Mouse (Mus musculus): Measurements from ENCODE around the gene Gm36079. TPM values are rescaled to one million over a fixed set of nuclear protein-coding genes. Genes with fewer than 3 reads are reported as not detected.
A peak's percentile ranks its signal among the peaks of the same experiment; 100 is the strongest.
"Not testable (repeated sequence)": the region's sequence is repeated elsewhere in the genome, so short reads cannot be mapped to it uniquely, and the experiment has no call there.

The Gm36079 gene
- polyA plus RNA-seq, 1 experiment from 2014 or later: not detected

DNA sequence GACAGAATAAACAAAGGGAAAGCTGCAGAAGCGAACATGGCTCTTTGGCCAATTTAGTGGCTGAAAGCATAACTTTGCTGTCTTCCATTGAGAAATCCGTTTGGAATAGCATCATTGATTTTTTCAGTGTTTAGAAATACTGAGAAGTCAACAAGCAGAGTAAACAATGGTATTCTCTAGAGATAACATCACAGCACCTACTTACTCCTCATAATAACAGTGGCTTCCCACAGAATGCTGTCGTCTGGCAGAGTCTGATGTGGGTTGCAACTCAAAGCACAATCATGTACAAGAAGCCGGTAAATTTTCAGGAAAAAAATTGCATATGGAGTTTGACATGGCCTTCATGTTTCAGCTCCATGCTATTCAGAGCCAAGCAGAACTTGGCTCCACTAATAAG lies 1.2 kb downstream of the Gm36079 start:
- ATAC-seq (ENCODE audit: low FRiP score, low TSS enrichment): not testable (repeated sequence)
- 9% methylated on average over 4 of the region's 4 CpGs for WGBS

GRCm38 (mm10) chr13:120025004-120025403 lies 1.8 kb downstream of the Gm36079 start:
- H3K9me3 ChIP-seq (ENCODE audit: control insufficient read depth, low read length); H3K4me3 ChIP-seq (ENCODE audit: low read length); H3K9ac ChIP-seq (ENCODE audit: low read depth, low read length); H3K4me1 ChIP-seq (ENCODE audit: control insufficient read depth, insufficient read depth, low read length); H3K27me3 ChIP-seq (ENCODE audit: control insufficient read depth, insufficient read depth, low read length); H3K36me3 ChIP-seq (ENCODE audit: control insufficient read depth, insufficient read depth, low read length); H3K27ac ChIP-seq (ENCODE audit: low read depth, low read length); H3K4me2 ChIP-seq (replicated peaks; ENCODE audit: low read depth, low read length); ATAC-seq (ENCODE audit: low FRiP score, low TSS enrichment): not testable (repeated sequence)
- WGBS: under 1% methylated on average over 20 of the region's 21 CpGs

More for the DNA sequence above, 1.2 kb downstream of the Gm36079 start:
- not testable (repeated sequence) for H3K4me1 ChIP-seq (ENCODE audit: control insufficient read depth, insufficient read depth, low read length); H3K36me3 ChIP-seq (ENCODE audit: control insufficient read depth, insufficient read depth, low read length); H3K9me3 ChIP-seq (ENCODE audit: control insufficient read depth, low read length); H3K4me3 ChIP-seq (ENCODE audit: low read length); H3K4me2 ChIP-seq (replicated peaks; ENCODE audit: low read depth, low read length); H3K27ac ChIP-seq (ENCODE audit: low read depth, low read length); H3K27me3 ChIP-seq (ENCODE audit: control insufficient read depth, insufficient read depth, low read length); H3K9ac ChIP-seq (ENCODE audit: low read depth, low read length)

DNA sequence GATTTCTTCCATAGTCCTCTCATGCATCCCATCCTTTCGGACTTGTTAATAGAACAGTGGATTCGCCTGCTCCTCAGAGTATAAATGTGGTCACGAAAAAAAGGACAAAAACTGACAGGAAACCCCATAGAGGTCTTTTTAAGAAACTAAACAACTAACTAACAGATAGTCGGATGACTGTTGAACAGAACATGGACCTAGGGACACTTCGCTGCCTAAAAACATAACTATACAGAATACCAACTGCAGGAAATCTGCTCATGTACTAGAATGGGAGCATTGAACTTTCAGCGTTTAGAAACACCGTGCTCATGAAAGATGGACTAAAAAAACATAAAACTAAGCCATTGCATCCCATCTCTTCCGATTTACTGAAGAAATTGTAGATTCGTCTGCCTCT lies 2.2 kb downstream of the Gm36079 start:
- H3K9me3 ChIP-seq (ENCODE audit: control insufficient read depth, low read length); ATAC-seq (ENCODE audit: low FRiP score, low TSS enrichment): not testable (repeated sequence)
- WGBS: 7% methylated on average over 9 of the region's 9 CpGs

GRCm38 (mm10) chr13:120021477-120021876 lies 5.3 kb downstream of the Gm36079 start:
- H3K4me3 ChIP-seq (ENCODE audit: low read length); H3K4me1 ChIP-seq (ENCODE audit: control insufficient read depth, insufficient read depth, low read length); H3K27me3 ChIP-seq (ENCODE audit: control insufficient read depth, insufficient read depth, low read length); H3K9ac ChIP-seq (ENCODE audit: low read depth, low read length); H3K27ac ChIP-seq (ENCODE audit: low read depth, low read length); H3K36me3 ChIP-seq (ENCODE audit: control insufficient read depth, insufficient read depth, low read length); H3K9me3 ChIP-seq (ENCODE audit: control insufficient read depth, low read length); H3K4me2 ChIP-seq (replicated peaks; ENCODE audit: low read depth, low read length): not testable (repeated sequence)
- no CpG with 5 or more reads among the region's 1 CpGs for WGBS
- ATAC-seq (ENCODE audit: low FRiP score, low TSS enrichment): 0 out of 2 replicates have a peak, but pooled peaks have one; percentile 28

More for the DNA sequence above, 2.2 kb downstream of the Gm36079 start:
- not testable (repeated sequence) for H3K4me3 ChIP-seq (ENCODE audit: low read length); H3K4me2 ChIP-seq (replicated peaks; ENCODE audit: low read depth, low read length); H3K4me1 ChIP-seq (ENCODE audit: control insufficient read depth, insufficient read depth, low read length); H3K9ac ChIP-seq (ENCODE audit: low read depth, low read length); H3K27ac ChIP-seq (ENCODE audit: low read depth, low read length); H3K27me3 ChIP-seq (ENCODE audit: control insufficient read depth, insufficient read depth, low read length); H3K36me3 ChIP-seq (ENCODE audit: control insufficient read depth, insufficient read depth, low read length)

DNA sequence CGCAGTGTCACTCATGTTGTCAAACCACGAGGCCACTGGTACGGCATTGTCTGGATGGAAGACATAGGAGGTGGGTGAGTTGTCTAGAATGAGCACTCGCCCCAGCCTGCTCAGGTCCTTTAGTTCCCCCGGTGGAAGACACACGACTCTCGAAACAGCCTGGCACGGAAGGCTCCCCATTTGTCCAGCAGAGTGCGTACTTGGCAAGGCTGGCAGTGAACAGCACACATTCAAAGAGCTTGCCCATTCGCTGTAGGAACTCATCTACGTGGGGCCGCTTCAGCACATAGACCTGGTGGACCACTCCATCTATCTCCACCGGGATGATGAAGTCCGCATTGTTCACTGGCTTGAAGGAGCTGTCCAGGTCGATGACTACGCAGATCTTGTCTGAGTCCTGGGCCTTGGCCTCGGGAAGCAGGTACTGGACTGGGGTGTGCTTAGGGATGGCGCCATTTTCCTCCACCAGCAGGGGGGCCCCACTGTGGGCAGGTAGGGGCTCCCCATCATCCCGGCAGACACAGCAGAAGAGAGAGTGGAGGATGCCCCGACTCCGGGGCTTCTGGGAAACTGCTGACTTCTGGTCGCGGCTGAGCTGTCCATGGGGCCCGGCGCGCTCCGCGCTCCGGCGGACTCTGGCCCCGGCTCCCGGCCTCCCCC lies 11.3 kb downstream of the Gm36079 start:
- not testable (repeated sequence) for H3K4me2 ChIP-seq (replicated peaks; ENCODE audit: low read depth, low read length); H3K27me3 ChIP-seq (ENCODE audit: control insufficient read depth, insufficient read depth, low read length); H3K9me3 ChIP-seq (ENCODE audit: control insufficient read depth, low read length); H3K4me1 ChIP-seq (ENCODE audit: control insufficient read depth, insufficient read depth, low read length); H3K4me3 ChIP-seq (ENCODE audit: low read length); H3K27ac ChIP-seq (ENCODE audit: low read depth, low read length); H3K36me3 ChIP-seq (ENCODE audit: control insufficient read depth, insufficient read depth, low read length); H3K9ac ChIP-seq (ENCODE audit: low read depth, low read length)
- ATAC-seq (ENCODE audit: low FRiP score, low TSS enrichment): peak; percentile 43; the same call in 1 of the 2 replicates
- 0% methylated on average over 5 of the region's 32 CpGs for WGBS

DNA sequence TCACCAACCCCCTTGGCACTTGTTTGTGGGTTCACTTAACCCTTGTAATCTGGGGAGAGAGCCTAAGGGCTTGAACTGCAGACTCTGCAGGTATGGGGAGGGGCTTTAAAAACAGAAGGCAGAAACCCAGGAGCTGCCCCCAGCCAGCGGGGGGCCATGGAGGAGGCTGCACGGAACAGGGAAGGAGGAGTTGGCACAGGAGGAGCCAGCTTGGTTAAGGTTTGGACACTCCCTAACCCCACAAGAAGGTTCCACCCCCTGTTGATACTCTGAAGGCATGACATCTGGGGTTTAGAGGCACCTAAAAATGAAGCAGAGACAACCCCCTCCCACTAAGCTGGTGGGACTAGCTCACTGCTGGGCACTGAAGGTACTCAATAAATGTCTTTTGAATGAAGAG lies 12.8 kb downstream of the Gm36079 start:
- no CpG with 5 or more reads among the region's 2 CpGs for WGBS

GRCm38 (mm10) chr13:120013544-120013943 lies 13.3 kb downstream of the Gm36079 start:
- H3K27me3 ChIP-seq (ENCODE audit: control insufficient read depth, insufficient read depth, low read length); H3K4me3 ChIP-seq (ENCODE audit: low read length); ATAC-seq (ENCODE audit: low FRiP score, low TSS enrichment); H3K9ac ChIP-seq (ENCODE audit: low read depth, low read length); H3K4me2 ChIP-seq (replicated peaks; ENCODE audit: low read depth, low read length); H3K36me3 ChIP-seq (ENCODE audit: control insufficient read depth, insufficient read depth, low read length); H3K9me3 ChIP-seq (ENCODE audit: control insufficient read depth, low read length); H3K27ac ChIP-seq (ENCODE audit: low read depth, low read length); H3K4me1 ChIP-seq (ENCODE audit: control insufficient read depth, insufficient read depth, low read length): not testable (repeated sequence)
- WGBS: no CpG with 5 or more reads among the region's 5 CpGs

More for the DNA sequence above, 12.8 kb downstream of the Gm36079 start:
- H3K27me3 ChIP-seq (ENCODE audit: control insufficient read depth, insufficient read depth, low read length); H3K9me3 ChIP-seq (ENCODE audit: control insufficient read depth, low read length); H3K27ac ChIP-seq (ENCODE audit: low read depth, low read length); ATAC-seq (ENCODE audit: low FRiP score, low TSS enrichment); H3K4me2 ChIP-seq (replicated peaks; ENCODE audit: low read depth, low read length); H3K36me3 ChIP-seq (ENCODE audit: control insufficient read depth, insufficient read depth, low read length); H3K9ac ChIP-seq (ENCODE audit: low read depth, low read length); H3K4me3 ChIP-seq (ENCODE audit: low read length); H3K4me1 ChIP-seq (ENCODE audit: control insufficient read depth, insufficient read depth, low read length): not testable (repeated sequence)

DNA sequence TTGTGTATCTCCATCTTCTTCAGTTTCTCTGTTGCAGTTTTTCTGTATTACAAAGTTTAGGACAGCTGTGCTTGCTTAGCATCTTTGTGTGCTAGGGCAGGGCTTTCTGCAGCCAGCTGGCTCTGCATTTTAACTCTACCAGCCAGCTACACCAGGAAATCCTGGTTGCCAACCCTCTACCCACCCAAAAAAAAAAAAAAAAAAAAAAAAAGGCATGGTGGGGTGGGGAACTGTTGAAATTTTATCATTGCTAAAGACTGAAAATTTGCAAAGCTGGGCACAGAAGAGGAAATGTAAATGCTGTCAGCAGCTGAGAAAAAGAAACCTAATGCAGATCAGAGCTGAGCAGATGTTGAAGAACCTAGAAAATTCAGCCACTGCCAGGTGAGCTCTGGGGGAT lies 16.7 kb downstream of the Gm36079 start:
- not testable (repeated sequence) for H3K36me3 ChIP-seq (ENCODE audit: control insufficient read depth, insufficient read depth, low read length)

GRCm38 (mm10) chr13:119999215-119999614 lies 27.6 kb downstream of the Gm36079 start:
- WGBS: no CpG with 5 or more reads among the region's 4 CpGs

More for the DNA sequence above, 16.7 kb downstream of the Gm36079 start:
- not testable (repeated sequence) for H3K9ac ChIP-seq (ENCODE audit: low read depth, low read length); H3K4me1 ChIP-seq (ENCODE audit: control insufficient read depth, insufficient read depth, low read length); H3K4me2 ChIP-seq (replicated peaks; ENCODE audit: low read depth, low read length); H3K27me3 ChIP-seq (ENCODE audit: control insufficient read depth, insufficient read depth, low read length); H3K4me3 ChIP-seq (ENCODE audit: low read length); H3K9me3 ChIP-seq (ENCODE audit: control insufficient read depth, low read length); ATAC-seq (ENCODE audit: low FRiP score, low TSS enrichment); H3K27ac ChIP-seq (ENCODE audit: low read depth, low read length)

More at GRCm38 (mm10) chr13:119999215-119999614, 27.6 kb downstream of the Gm36079 start:
- H3K36me3 ChIP-seq (ENCODE audit: control insufficient read depth, insufficient read depth, low read length); H3K27ac ChIP-seq (ENCODE audit: low read depth, low read length); H3K9me3 ChIP-seq (ENCODE audit: control insufficient read depth, low read length); H3K4me3 ChIP-seq (ENCODE audit: low read length); ATAC-seq (ENCODE audit: low FRiP score, low TSS enrichment); H3K9ac ChIP-seq (ENCODE audit: low read depth, low read length); H3K4me2 ChIP-seq (replicated peaks; ENCODE audit: low read depth, low read length); H3K4me1 ChIP-seq (ENCODE audit: control insufficient read depth, insufficient read depth, low read length); H3K27me3 ChIP-seq (ENCODE audit: control insufficient read depth, insufficient read depth, low read length): not testable (repeated sequence)

Data from kidney, embryonic 14.5 days (tissue).